Mouse (Mus musculus): ENCODE results near the gene Msh3.

DNA sequence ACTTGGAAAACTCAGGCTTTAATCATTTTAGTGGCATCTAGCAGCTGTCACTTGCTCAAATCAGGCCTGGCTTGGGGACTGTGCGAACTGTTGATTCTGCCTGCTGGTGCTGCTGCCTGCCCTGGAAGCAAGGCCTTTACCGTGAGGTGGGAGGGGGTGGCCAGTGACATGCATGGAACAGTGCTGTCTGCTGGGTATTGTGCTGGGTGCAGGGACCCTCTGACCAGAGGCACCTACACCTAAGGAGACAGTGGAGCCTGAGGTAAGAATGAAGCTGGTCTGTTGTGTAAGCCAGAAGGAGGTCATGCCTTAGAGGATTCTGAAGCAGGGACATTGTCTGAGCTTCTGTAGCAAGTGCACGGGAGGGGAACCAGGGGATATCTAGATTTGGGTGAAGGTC is 16.0 kb upstream of the Msh3 start:
- TF ChIP-seq POLR2A (IDR thresholded peaks at IDR 0.05; ENCODE audit: control insufficient read depth, low read depth, low read length) (no peak), CTCF (IDR thresholded peaks at IDR 0.05; ENCODE audit: control insufficient read depth, insufficient read depth, insufficient replicate concordance, low read depth, low read length) (no peak)

Data from testis, adult 2 months (tissue).